Mouse (Mus musculus): Measurements from ENCODE around the gene Col3a1.

DNA sequence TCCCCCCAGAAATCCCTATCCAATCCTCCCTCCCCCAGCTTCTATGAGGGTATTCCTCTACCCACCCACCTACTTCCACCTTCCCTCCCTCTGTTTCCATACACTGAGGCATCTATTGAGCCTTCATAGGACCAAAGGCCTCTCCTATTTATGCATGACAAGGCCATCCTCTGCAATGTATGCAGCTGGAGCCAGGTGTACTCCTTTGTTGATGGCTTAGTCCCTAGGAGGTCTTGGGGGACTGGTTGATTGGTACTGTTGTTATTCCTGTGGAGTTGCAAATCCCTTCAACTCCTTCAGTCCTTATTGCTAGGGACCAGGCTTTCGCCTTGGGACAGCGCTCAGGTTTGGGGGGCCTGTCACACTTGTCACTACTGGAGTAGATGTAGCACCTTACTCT is 48.3 kb downstream of the Col3a1 start:
- TF ChIP-seq CTCF (IDR thresholded peaks at IDR 0.05), result no peak
- no peak for TF ChIP-seq EP300 (IDR thresholded peaks at IDR 0.05)

Data from lung, postnatal 0 days (tissue).